Mouse (Mus musculus) E14TG2a.4 (cell line): ENCODE results near the gene Prcc.
"Not testable (repeated sequence)": the region's sequence is repeated elsewhere in the genome, so short reads cannot be mapped to it uniquely, and the experiment has no call there.

Experiments
- H3K27me3 ChIP-seq: 2 replicates; pipeline ENCODE4 v1.6.1; 2014; ENCODE audit warnings: low read length, control low read depth; ENCODE audit not compliant: insufficient read depth
- H3K36me3 ChIP-seq: 2 replicates; pipeline ENCODE4 v1.6.1; 2014; ENCODE audit warnings: low read length, control low read depth; ENCODE audit not compliant: insufficient read depth
- H3K4me1 ChIP-seq: replicated peaks from 2 replicates; pipeline ENCODE4 v1.6.1; 2014; ENCODE audit warnings: low read depth, low read length, control low read depth
- H3K4me3 ChIP-seq: replicated peaks from 2 replicates; pipeline ENCODE4 v1.5.1; 2014; ENCODE audit warnings: mild to moderate bottlenecking, low read length
- H3K9me3 ChIP-seq: 2 replicates; pipeline ENCODE4 v1.6.1; 2014; ENCODE audit warnings: low read length, control low read depth
- CTCF ChIP-seq: conservative IDR thresholded peaks from 2 replicates; pipeline ENCODE4 v1.5.1; 2014; ENCODE audit warnings: low read length
- NANOG ChIP-seq: IDR thresholded peaks from 2 replicates; pipeline ENCODE4 v1.6.1; 2014; ENCODE audit warnings: borderline replicate concordance, low read length, mixed read lengths
- POU5F1 ChIP-seq: IDR thresholded peaks from 2 replicates; pipeline ENCODE4 v1.6.1; 2014; ENCODE audit warnings: low read length, borderline replicate concordance

Prcc gene

GRCm38 (mm10) chr3:87909381-87909780 lies 24.0 kb upstream of the Prcc start:
- TF ChIP-seq CTCF (no peak), NANOG (no peak), POU5F1 (no peak)
- H3K4me3 ChIP-seq = peak overlapping the region; percentile 96

DNA sequence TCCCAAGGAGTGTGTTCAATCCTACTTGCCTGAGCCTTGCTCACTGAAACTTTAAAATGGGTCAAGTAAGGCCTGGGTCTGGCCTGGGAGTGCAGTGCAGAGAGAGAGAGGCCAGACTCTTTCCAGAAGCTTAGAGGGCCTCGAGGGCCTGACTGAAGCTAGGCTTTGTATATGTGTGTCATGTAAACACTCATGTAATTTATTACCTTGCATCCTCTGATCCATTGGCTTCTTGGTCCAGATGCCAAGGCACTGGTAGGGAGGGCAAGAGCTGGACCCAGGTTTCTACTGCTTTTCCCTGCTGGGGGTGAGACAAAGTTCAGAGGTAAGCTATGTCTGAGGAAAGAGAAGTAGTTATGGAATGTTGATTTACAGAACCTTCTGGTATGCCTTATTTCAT lies 22.5 kb upstream of the Prcc start:
- no peaks in the 10 kb centered on the region for H3K27me3 ChIP-seq
- TF ChIP-seq POU5F1 = no peak
- no peak for TF ChIP-seq NANOG
- H3K9me3 ChIP-seq = no peaks in the 10 kb centered on the region
- peaks cover 56% of the 10 kb centered on the region for H3K4me1 ChIP-seq
- peaks cover 23% of the 10 kb centered on the region for H3K36me3 ChIP-seq
- peak overlapping the region; percentile 96 for H3K4me3 ChIP-seq

More at GRCm38 (mm10) chr3:87909381-87909780, 24.0 kb upstream of the Prcc start:
- Histone ChIP-seq H3K36me3 (peaks cover 38% of the 10 kb centered on the region), H3K4me1 (peaks cover 64% of the 10 kb centered on the region), H3K27me3 (no peaks in the 10 kb centered on the region), H3K9me3 (no peaks in the 10 kb centered on the region)

DNA sequence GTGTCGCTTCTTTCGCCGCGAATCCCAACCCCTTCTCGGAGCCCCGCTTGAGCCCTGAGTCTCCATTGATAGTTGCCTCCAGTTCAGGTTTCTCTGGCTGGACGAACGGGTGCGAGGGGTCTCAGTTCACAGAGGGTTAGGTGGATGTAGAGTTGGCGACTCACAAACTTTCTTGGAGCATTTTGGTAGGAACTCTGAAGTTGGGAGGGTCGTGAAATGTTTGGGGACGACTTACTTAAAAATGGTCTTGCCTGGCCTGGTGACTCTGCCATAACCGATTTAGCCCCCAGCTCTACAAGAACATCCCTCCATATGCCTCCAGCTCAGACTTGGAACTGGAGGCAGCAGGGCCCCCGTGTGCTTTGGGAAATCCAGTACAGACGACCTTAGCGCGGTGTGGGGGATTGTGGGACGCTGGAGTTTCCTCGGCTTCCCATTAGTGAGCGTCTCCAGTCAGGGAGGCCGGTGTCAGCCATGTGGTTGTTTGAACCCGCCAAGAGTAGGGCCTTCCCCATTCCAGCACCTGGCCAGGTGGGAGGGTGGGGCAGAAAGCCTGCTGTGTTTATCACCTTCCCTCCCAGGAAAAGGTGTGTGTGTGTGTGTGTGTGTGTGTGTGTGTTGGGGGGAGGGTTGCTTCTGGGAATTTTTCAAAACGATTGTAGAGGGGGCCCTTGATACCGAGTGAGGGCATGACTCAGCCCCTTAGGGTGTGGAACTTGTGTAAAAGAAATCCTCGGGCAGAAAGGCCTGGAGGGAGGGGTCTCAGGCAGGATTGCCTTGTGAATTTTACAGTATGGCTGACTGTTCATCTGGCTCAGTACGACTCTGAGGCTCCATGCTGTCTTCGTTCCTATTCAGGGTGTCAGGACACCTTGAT lies 21.8 kb upstream of the Prcc start:
- H3K4me3 ChIP-seq = peak overlapping the region; percentile 96
- peaks cover 49% of the 10 kb centered on the region for H3K4me1 ChIP-seq
- no peaks in the 10 kb centered on the region for H3K9me3 ChIP-seq
- no peak for TF ChIP-seq CTCF
- no peak for TF ChIP-seq NANOG
- no peak for TF ChIP-seq POU5F1
- H3K36me3 ChIP-seq = peaks cover 16% of the 10 kb centered on the region
- no peaks in the 10 kb centered on the region for H3K27me3 ChIP-seq

DNA sequence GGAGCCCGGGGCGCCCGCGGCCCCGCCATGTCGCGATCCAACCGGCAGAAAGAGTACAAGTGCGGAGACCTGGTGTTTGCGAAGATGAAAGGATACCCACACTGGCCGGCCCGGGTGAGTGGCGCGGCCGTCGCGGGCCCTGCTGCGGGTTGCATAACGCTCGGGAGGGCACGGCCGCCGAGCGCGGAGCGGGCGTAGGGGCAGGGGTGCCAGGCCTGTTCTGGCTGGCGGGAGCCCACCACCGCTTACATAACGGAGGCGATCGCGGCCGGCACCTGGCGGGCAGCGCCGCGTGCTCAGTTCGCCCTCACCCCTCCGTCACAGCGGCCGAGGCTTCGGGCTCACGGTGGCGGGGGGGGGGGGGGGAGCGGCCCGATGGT lies 21.2 kb upstream of the Prcc start:
- Histone ChIP-seq H3K36me3 (peaks cover 10% of the 10 kb centered on the region), H3K9me3 (no peaks in the 10 kb centered on the region), H3K27me3 (no peaks in the 10 kb centered on the region), H3K4me1 (peaks cover 47% of the 10 kb centered on the region), H3K4me3 (peak overlapping the region; percentile 96)
- no peak for TF ChIP-seq POU5F1
- TF ChIP-seq CTCF = no peak
- no peak for TF ChIP-seq NANOG

- Histone ChIP-seq H3K9me3 (no peaks in the 10 kb centered on the region), H3K4me3 (peak within 1 kb of the TSS; percentile 96), H3K27me3 (no peaks in the 10 kb centered on the region), H3K4me1 (peaks cover 47% of the 10 kb centered on the region), H3K36me3 (peaks cover 4% of the 10 kb centered on the region)
- no peak for TF ChIP-seq POU5F1
- no peak for TF ChIP-seq CTCF
- TF ChIP-seq NANOG = no peak
Measured at GRCm38 (mm10) chr3:87905880-87906485, 20.6 kb upstream of the Prcc start, which contains the start of gene Hdgf. Hdgf (plus strand) TSS chr3:87906321.

DNA sequence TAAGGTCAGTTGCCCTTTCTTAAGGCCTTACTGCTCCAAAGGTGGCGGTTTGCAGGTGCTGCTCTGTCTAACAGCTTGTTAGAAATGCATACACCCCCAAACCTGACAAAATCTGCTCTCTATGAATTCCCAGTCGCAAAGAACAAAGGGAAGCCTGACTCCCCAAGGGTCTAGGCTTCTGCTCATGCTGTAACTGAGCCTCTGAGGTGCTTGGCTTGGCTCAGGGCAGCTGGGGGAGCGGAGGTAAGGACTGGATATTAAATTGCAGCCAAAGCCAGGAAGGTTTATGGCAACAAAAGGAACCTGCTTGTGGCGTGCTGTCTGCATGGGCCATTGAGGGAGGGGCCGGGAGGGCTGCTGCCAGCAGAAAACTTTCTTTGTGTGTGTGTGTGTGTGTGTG lies 18.4 kb upstream of the Prcc start:
- no peaks in the 10 kb centered on the region for H3K9me3 ChIP-seq
- H3K27me3 ChIP-seq = no peaks in the 10 kb centered on the region
- no peak overlapping the region for H3K4me3 ChIP-seq
- no peaks in the 10 kb centered on the region for H3K36me3 ChIP-seq
- peaks cover 36% of the 10 kb centered on the region for H3K4me1 ChIP-seq
- no peak for TF ChIP-seq NANOG
- no peak for TF ChIP-seq CTCF
- no peak for TF ChIP-seq POU5F1

DNA sequence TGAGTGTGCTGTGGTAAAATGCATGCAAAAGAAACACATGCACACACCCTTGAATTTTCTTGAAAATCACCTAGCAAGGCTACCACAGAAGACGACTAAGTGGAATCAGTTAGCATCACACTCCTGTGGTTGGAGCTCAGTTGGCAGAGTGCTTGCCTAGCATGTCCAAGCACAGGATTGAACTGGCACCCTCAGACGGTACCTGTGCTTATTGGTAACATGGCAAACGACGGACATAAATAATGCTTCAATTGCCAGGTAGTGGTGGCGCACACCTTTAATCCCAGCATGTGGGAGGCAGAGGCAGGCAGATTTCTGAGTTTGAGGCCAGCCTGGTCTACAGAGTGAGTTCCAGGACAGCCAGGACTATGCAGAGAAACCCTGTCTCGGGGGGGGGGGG lies 16.6 kb upstream of the Prcc start:
- H3K4me1 ChIP-seq = peaks cover 23% of the 10 kb centered on the region
- H3K9me3 ChIP-seq, H3K4me3 ChIP-seq, H3K27me3 ChIP-seq, H3K36me3 ChIP-seq: not testable (repeated sequence)

DNA sequence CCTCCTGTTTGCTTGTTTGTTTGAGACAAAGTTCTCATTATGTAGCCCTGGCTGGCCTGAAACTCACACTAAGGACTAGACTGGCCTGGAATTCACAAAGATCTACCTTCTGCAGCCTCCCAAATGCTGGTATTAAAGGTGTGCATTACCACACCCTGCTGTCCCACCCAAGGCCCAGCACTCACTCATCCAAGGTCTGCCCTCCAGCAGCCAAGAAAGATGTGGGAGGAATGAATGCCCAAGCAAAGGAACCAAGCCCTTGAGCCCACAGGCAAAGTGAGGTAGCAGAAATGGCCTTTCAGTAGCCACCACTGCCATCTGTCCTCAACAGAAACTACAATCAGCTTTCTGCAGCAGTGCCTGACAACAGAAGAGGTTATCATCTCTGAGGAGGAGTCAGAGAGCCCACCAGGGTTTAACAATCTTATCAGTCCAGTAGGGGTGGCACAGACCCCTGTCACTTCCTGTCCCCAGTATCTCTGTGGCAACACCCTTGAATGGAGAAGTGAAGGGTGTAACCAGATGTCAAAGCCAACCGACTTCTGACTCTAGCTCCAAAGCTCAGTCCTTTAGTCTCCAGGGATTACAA lies 15.7 kb upstream of the Prcc start:
- peaks cover 23% of the 10 kb centered on the region for H3K4me1 ChIP-seq
- H3K27me3 ChIP-seq = no peaks in the 10 kb centered on the region
- TF ChIP-seq POU5F1 (no peak), NANOG (no peak), CTCF (no peak)
- no peaks in the 10 kb centered on the region for H3K9me3 ChIP-seq
- H3K36me3 ChIP-seq = no peaks in the 10 kb centered on the region
- no peak overlapping the region for H3K4me3 ChIP-seq
